In the genomic region with DNA sequence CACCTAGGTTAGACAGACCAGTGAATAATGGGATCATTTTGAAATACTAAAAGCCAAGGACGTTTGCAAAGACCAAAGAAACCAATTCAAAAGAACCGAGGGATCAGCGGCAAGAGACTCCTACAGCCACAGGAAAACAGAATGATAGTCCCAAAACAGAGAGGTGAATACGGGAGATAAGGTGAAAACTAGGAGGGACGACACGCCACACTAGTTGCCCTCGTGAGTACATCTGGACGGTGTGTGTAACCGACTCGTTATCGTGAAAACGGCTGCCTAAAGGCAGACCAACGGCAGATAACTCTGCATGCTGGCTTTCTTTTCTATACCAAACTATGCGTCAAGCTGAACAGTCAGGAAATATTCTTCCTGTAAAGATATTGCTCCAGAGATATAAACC, we compare ENCODE assay signal across 28 mouse cellular contexts.
DNase-seq lines count a peak whose midpoint lies in the region; ATAC-seq lines count a peak whose summit lies in the region.
"Had no signal": no experiment of that assay in that cellular context is flagged by ENCODE, and none has a peak within 500 bp of the region (broad histone marks: within the 10 kb centered on the region; RNA-seq: fewer than 3 reads in every experiment).

No protein-coding gene starts in this region.

- WGBS in heart, embryonic 11.5 days (ENCODE audit: insufficient replicate concordance): 78% methylated on average over 14 of the region's 14 CpGs
- 55% methylated on average over 14 of the region's 14 CpGs for WGBS in liver, embryonic 15.5 days (ENCODE audit: insufficient replicate concordance)
- 92% methylated on average over 14 of the region's 14 CpGs for WGBS in hindbrain, embryonic 12.5 days

- H3K9me3 ChIP-seq in heart, embryonic 11.5 days (replicated peaks; ENCODE audit: control insufficient read depth, low read length): no peaks in the 10 kb centered on the region
- H3K9me3 ChIP-seq in liver, embryonic 15.5 days (replicated peaks): no peaks in the 10 kb centered on the region
- no peaks in the 10 kb centered on the region for H3K9me3 ChIP-seq in hindbrain, embryonic 12.5 days (replicated peaks)
- H3K9me3 ChIP-seq: embryonic facial prominence, embryonic 10.5 days; embryonic facial prominence, embryonic 15.5 days; forebrain, embryonic 12.5 days; heart, embryonic 15.5 days; hindbrain, embryonic 13.5 days had no signal

- H3K27me3 ChIP-seq in heart, embryonic 11.5 days (ENCODE audit: control insufficient read depth, insufficient read depth, low read length): no peaks in the 10 kb centered on the region
- no peaks in the 10 kb centered on the region for H3K27me3 ChIP-seq in liver, embryonic 15.5 days
- H3K27me3 ChIP-seq in hindbrain, embryonic 12.5 days: no peaks in the 10 kb centered on the region
- H3K27me3 ChIP-seq: embryonic facial prominence, embryonic 15.5 days; forebrain, embryonic 12.5 days; heart, embryonic 15.5 days; hindbrain, embryonic 13.5 days had no signal

- H3K27ac ChIP-seq in heart, embryonic 11.5 days (ENCODE audit: low read depth, low read length): no peak overlapping the region
- no peak overlapping the region for H3K27ac ChIP-seq in liver, embryonic 15.5 days (replicated peaks)
- H3K27ac ChIP-seq in hindbrain, embryonic 12.5 days: no peak overlapping the region
- H3K27ac ChIP-seq: embryonic facial prominence, embryonic 10.5 days; embryonic facial prominence, embryonic 15.5 days; forebrain, embryonic 12.5 days; heart, embryonic 15.5 days; hindbrain, embryonic 13.5 days; left cerebral cortex, adult 2 months; stomach, postnatal 0 days had no signal

- H3K9ac ChIP-seq in heart, embryonic 11.5 days (ENCODE audit: low read depth, low read length): no peak overlapping the region
- H3K9ac ChIP-seq in liver, embryonic 15.5 days: no peak overlapping the region
- no peak overlapping the region for H3K9ac ChIP-seq in hindbrain, embryonic 12.5 days
- H3K9ac ChIP-seq: embryonic facial prominence, embryonic 15.5 days; forebrain, embryonic 12.5 days; forebrain, postnatal 0 days; heart, embryonic 15.5 days; hindbrain, embryonic 13.5 days; lung, embryonic 14.5 days had no signal

- no peak overlapping the region for H3K4me3 ChIP-seq in heart, embryonic 11.5 days (ENCODE audit: low read depth, low read length)
- H3K4me3 ChIP-seq in liver, embryonic 15.5 days (replicated peaks): no peak overlapping the region
- no peak overlapping the region for H3K4me3 ChIP-seq in hindbrain, embryonic 12.5 days
- H3K4me3 ChIP-seq: embryonic facial prominence, embryonic 10.5 days; embryonic facial prominence, embryonic 15.5 days; forebrain, embryonic 12.5 days; heart, embryonic 15.5 days; hindbrain, embryonic 13.5 days; left cerebral cortex, adult 2 months had no signal

- ATAC-seq in heart, embryonic 11.5 days (replicated peaks; ENCODE audit: insufficient number of reproducible peaks, low FRiP score, low TSS enrichment): no peak
- peak; percentile 56; the same call in 1 of the 2 replicates for ATAC-seq in liver, embryonic 15.5 days (ENCODE audit: insufficient read depth)
- ATAC-seq in hindbrain, embryonic 12.5 days (ENCODE audit: low FRiP score): no peak
- ATAC-seq: forebrain, postnatal 0 days; intestine, embryonic 16.5 days; midbrain, embryonic 16.5 days had no signal

- peaks cover 36% of the 10 kb centered on the region for H3K4me1 ChIP-seq in heart, embryonic 11.5 days (ENCODE audit: control insufficient read depth, insufficient read depth, low read length)
- H3K4me1 ChIP-seq in liver, embryonic 15.5 days (replicated peaks): peaks cover 22% of the 10 kb centered on the region
- peaks cover 6% of the 10 kb centered on the region; the same call in 1 of the 2 replicates for H3K4me1 ChIP-seq in hindbrain, embryonic 12.5 days

- H3K4me2 ChIP-seq in heart, embryonic 11.5 days: no peak overlapping the region
- H3K4me2 ChIP-seq in liver, embryonic 15.5 days: no peak overlapping the region
- H3K4me2 ChIP-seq in hindbrain, embryonic 12.5 days (replicated peaks): no peak overlapping the region
- H3K4me2 ChIP-seq: embryonic facial prominence, embryonic 15.5 days; forebrain, embryonic 12.5 days; heart, embryonic 15.5 days; hindbrain, embryonic 13.5 days; lung, embryonic 14.5 days; midbrain, embryonic 11.5 days had no signal

- no peaks in the 10 kb centered on the region for H3K36me3 ChIP-seq in heart, embryonic 11.5 days (ENCODE audit: control insufficient read depth, insufficient read depth, low read length)
- H3K36me3 ChIP-seq in liver, embryonic 15.5 days (replicated peaks): no peaks in the 10 kb centered on the region
- no peaks in the 10 kb centered on the region for H3K36me3 ChIP-seq in hindbrain, embryonic 12.5 days
- H3K36me3 ChIP-seq: embryonic facial prominence, embryonic 10.5 days; forebrain, embryonic 12.5 days; heart, embryonic 15.5 days had no signal

- DNase-seq in heart, adult 11 months: peak; percentile 35
- DNase-seq in liver: peak; percentile 33
- DNase-seq in lung, postnatal 4 days: no peak
- no peak for DNase-seq in left cerebral cortex, adult 18-20 months (ENCODE audit: low spot score in 2 of 2)
- DNase-seq: adrenal gland, postnatal 10 days; cerebellum, adult 2 months; cerebellum, postnatal 14 days; forebrain, postnatal 0 days; gastrocnemius, postnatal 10 days; kidney, postnatal 25 days; lung, embryonic 14.5 days; lung, postnatal 14 days; right cerebral cortex, postnatal 25 days; thymus, adult 2 months; thymus, postnatal 36 days had no signal

Comparison
In these comparisons a context has a peak if more than half of its experiments do, and no peak if none do; other contexts are left out.
1. DNase-seq: peak in heart, adult 11 months (single experiment) and liver (single experiment); none in lung, postnatal 4 days (0 of 2) and left cerebral cortex, adult 18-20 months (0 of 2).